Mouse (Mus musculus): Measurements from ENCODE around the gene Galnt4. TPM values are rescaled to one million over a fixed set of nuclear protein-coding genes. Genes with fewer than 3 reads are reported as not detected.

Galnt4 gene
- total RNA-seq (2012; rRNA removed) (1.2 and 1.7 TPM in 2 replicates), polyA plus RNA-seq (2012; ENCODE audit: insufficient read depth in 1 of 2, insufficient read length in 2 of 2, low read depth in 1 of 2, low replicate concordance in 2 of 2, missing spikeins in 1 of 2) (1 to 10 TPM in 1 of 2 experiments, not detected in 1; 1.6 TPM)

DNA sequence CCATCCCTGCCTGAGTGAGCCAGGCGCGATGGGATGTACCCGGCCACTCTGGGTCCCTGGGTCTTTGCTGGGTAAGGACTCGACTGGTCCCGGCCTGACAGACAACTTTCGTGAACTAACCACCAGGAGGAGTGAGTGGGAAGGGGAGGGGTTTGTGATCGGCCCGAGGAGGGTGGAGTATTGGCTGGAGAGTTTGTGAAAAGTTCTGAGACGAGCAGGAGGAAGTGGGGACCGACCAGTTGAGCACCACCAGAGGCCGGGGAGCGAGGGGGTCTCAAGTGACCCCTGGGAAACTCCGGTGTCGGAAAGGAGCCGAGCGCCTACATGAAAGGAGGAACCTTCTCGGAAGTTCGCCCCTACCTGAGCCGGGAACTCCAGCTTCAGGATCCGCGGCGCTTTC, at the start of gene Galnt4:
TSS of gene Galnt4 (plus strand) at position 196 of the 400 bp plus-strand sequence.
- DNase-seq (ENCODE audit: low read depth, low spot score), result peak; percentile 85
- peaks cover 0 to 4% of the 10 kb centered on the region in 2 experiments; a peak in 1 of 4 replicates for H3K4me1 ChIP-seq (ENCODE audit: control insufficient read depth in 1 of 2, insufficient read depth in 2 of 2, low read length in 2 of 2)

DNA sequence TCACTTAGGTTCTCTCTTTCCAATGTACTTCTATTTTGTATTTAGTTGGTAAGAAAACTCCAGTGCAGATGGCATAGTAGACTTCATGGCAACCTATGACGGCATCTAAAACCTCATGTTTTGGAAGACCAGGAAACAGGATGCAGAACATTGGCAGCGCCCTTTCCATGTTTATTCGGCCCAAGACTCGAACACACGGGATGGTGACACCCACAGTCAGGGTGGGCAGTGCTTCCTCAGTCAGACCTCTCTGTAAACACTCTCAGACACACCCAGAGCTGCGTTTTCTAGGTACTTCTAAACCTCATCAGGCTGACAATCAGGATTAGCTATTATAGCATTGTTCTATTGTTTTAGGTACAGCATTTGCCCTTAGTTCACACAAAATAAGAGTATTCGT, 47.4 kb upstream of the Galnt4 start:
- no peak overlapping the region for H3K27ac ChIP-seq (ENCODE audit: control insufficient read depth, low read depth, low read length)
- no peaks in the 10 kb centered on the region for H3K27me3 ChIP-seq (ENCODE audit: control insufficient read depth in 1 of 2, insufficient read depth in 2 of 2, low read length in 2 of 2)
- no peak for DNase-seq (ENCODE audit: low read depth, low spot score)
- H3K9ac ChIP-seq (ENCODE audit: control insufficient read depth, low read depth, low read length, poor library complexity, severe bottlenecking), result no peak overlapping the region
- H3K79me2 ChIP-seq (ENCODE audit: control insufficient read depth, insufficient read depth, low read length, poor library complexity), result no peaks in the 10 kb centered on the region
- no peaks in the 10 kb centered on the region for H3K36me3 ChIP-seq (ENCODE audit: control insufficient read depth in 1 of 2, insufficient read depth in 2 of 2, low read length in 2 of 2)
- H3K4me3 ChIP-seq (ENCODE audit: control insufficient read depth in 1 of 2, insufficient read depth in 1 of 2, low read depth in 2 of 2, low read length in 2 of 2), result no peak overlapping the region
- H3K9me3 ChIP-seq (replicated peaks; ENCODE audit: insufficient read depth, low read length), result no peaks in the 10 kb centered on the region
- H3K4me1 ChIP-seq (ENCODE audit: control insufficient read depth in 1 of 2, insufficient read depth in 2 of 2, low read length in 2 of 2), result no peaks in the 10 kb centered on the region
- TF ChIP-seq POLR2AphosphoS5 (IDR thresholded peaks at IDR 0.05; ENCODE audit: borderline replicate concordance, low read depth, low read length) (no peak), TAL1 (IDR thresholded peaks at IDR 0.05; ENCODE audit: low read length) (no peak), CHD1 (IDR thresholded peaks at IDR 0.05; ENCODE audit: low read depth, low read length) (no peak), ELF1 (IDR thresholded peaks at IDR 0.05; ENCODE audit: low read depth, low read length) (no peak), BHLHE40 (IDR thresholded peaks at IDR 0.05; ENCODE audit: borderline replicate concordance, low read depth, low read length) (no peak), ZC3H11A (IDR thresholded peaks at IDR 0.05; ENCODE audit: low read depth, low read length) (no peak), CTCF (IDR thresholded peaks at IDR 0.05 in 2 of 3, conservative IDR thresholded peaks at IDR 0.05 in 1 of 3; ENCODE audit: control insufficient read depth in 1 of 3, insufficient read depth in 1 of 3, low read depth in 2 of 3, low read length in 3 of 3, poor library complexity in 1 of 3, severe bottlenecking in 1 of 3) (no peak), GATA1 (IDR thresholded peaks at IDR 0.05; ENCODE audit: low read depth, low read length) (no peak), NRF1 (IDR thresholded peaks at IDR 0.05; ENCODE audit: insufficient read depth, low read depth, low read length, poor library complexity, severe bottlenecking) (no peak), POLR2AphosphoS2 (IDR thresholded peaks at IDR 0.05; ENCODE audit: low read length) (no peak), TBP (IDR thresholded peaks at IDR 0.05; ENCODE audit: low read depth, low read length) (no peak), MXI1 (IDR thresholded peaks at IDR 0.05; ENCODE audit: low read depth, low read length) (no peak), ZKSCAN1 (IDR thresholded peaks at IDR 0.05; ENCODE audit: low read depth, low read length) (no peak), MAFK (IDR thresholded peaks at IDR 0.05; ENCODE audit: borderline replicate concordance, low read depth, low read length) (no peak), USF1 (IDR thresholded peaks at IDR 0.05; ENCODE audit: low read depth, low read length) (no peak), RCOR1 (IDR thresholded peaks at IDR 0.05; ENCODE audit: low read depth, low read length) (no peak)

More for the DNA sequence above, at the start of gene Galnt4:
- Histone ChIP-seq H3K27me3 (ENCODE audit: control insufficient read depth in 1 of 2, insufficient read depth in 2 of 2, low read length in 2 of 2) (no peaks in the 10 kb centered on the region), H3K36me3 (ENCODE audit: control insufficient read depth in 1 of 2, insufficient read depth in 2 of 2, low read length in 2 of 2) (no peaks in the 10 kb centered on the region; a peak in 1 of 4 replicates), H3K4me3 (ENCODE audit: control insufficient read depth in 1 of 2, insufficient read depth in 1 of 2, low read depth in 2 of 2, low read length in 2 of 2) (peak within 1 kb of the TSS; percentile 71 to 89), H3K79me2 (ENCODE audit: control insufficient read depth, insufficient read depth, low read length, poor library complexity) (peaks cover 13% of the 10 kb centered on the region), H3K27ac (ENCODE audit: control insufficient read depth, low read depth, low read length) (peak within 1 kb of the TSS; percentile 60), H3K9ac (ENCODE audit: control insufficient read depth, low read depth, low read length, poor library complexity, severe bottlenecking) (peak within 1 kb of the TSS; percentile 88), H3K9me3 (replicated peaks; ENCODE audit: insufficient read depth, low read length) (no peaks in the 10 kb centered on the region)
- TF ChIP-seq POLR2A (IDR thresholded peaks at IDR 0.05; ENCODE audit: control insufficient read depth in 1 of 2, insufficient read depth in 1 of 2, low read depth in 1 of 2, low read length in 2 of 2, poor library complexity in 1 of 2) (peak; percentile 28 to 52; a peak in 1 of 4 replicates), ZNF384 (IDR thresholded peaks at IDR 0.05; ENCODE audit: low read depth, low read length) (no peak), E2F4 (IDR thresholded peaks at IDR 0.05; ENCODE audit: borderline replicate concordance, low read depth, low read length) (no peak), SMC3 (IDR thresholded peaks at IDR 0.05; ENCODE audit: low read depth, low read length) (peak; percentile 42), TCF12 (IDR thresholded peaks at IDR 0.05; ENCODE audit: low read depth, low read length) (0 out of 2 replicates have a peak, but pooled peaks have one; percentile 3), NELFE (IDR thresholded peaks at IDR 0.05; ENCODE audit: low read depth, low read length) (peak; percentile 26; the same call in 1 of the 2 replicates), CTCF (IDR thresholded peaks at IDR 0.05 in 2 of 3, conservative IDR thresholded peaks at IDR 0.05 in 1 of 3; ENCODE audit: control insufficient read depth in 1 of 3, insufficient read depth in 1 of 3, low read depth in 2 of 3, low read length in 3 of 3, poor library complexity in 1 of 3, severe bottlenecking in 1 of 3) (peak in 2 of 3 experiments; percentile 24 to 33; a peak in 4 of 6 replicates), MAZ (IDR thresholded peaks at IDR 0.05; ENCODE audit: low read depth, low read length) (peak; percentile 52; the same call in 1 of the 2 replicates)

Data from MEL (cell line).